Mouse (Mus musculus) midbrain, embryonic 16.5 days (tissue): ENCODE data around the gene Hspbap1. TPM values are rescaled to one million over a fixed set of nuclear protein-coding genes. Genes with fewer than 3 reads are reported as not detected.

ENCODE experiments used
- ATAC-seq: fragments of 200-750 bp; cut with Nextera tagmentation; 2 replicates; pipeline ENCODE4 v1.8.0; 2017; ENCODE audit warnings: moderate TSS enrichment
- H3K27ac ChIP-seq: fragments of 300-500 bp; sonication (generic); 2 replicates; pipeline ENCODE4 v1.5.1; 2014; ENCODE audit warnings: mild to moderate bottlenecking, low read length, mixed read lengths
- H3K27me3 ChIP-seq: fragments of 300-500 bp; sonication (generic); 2 replicates; pipeline ENCODE4 v1.6.1; 2014; ENCODE audit warnings: low read depth, low read length, mixed read lengths; ENCODE audit not compliant: control insufficient read depth, insufficient read depth
- H3K36me3 ChIP-seq: fragments of 300-500 bp; sonication (generic); 2 replicates; pipeline ENCODE4 v1.6.1; 2014; ENCODE audit warnings: mild to moderate bottlenecking, low read length, moderate library complexity, mixed read lengths; ENCODE audit not compliant: control insufficient read depth, insufficient read depth
- H3K4me1 ChIP-seq: fragments of 300-500 bp; sonication (generic); 2 replicates; pipeline ENCODE4 v1.6.1; 2014; ENCODE audit warnings: mild to moderate bottlenecking, low read length, mixed read lengths; ENCODE audit not compliant: control insufficient read depth, insufficient read depth
- H3K4me2 ChIP-seq: fragments of 300-500 bp; sonication (generic); 2 replicates; pipeline ENCODE4 v1.6.1; 2014; ENCODE audit warnings: mild to moderate bottlenecking, low read length, mixed read lengths
- H3K4me3 ChIP-seq: fragments of 300-500 bp; sonication (generic); 2 replicates; pipeline ENCODE4 v1.5.1; 2014; ENCODE audit warnings: low read depth, mild to moderate bottlenecking, low read length, moderate library complexity, mixed read lengths
- H3K9ac ChIP-seq: fragments of 300-500 bp; sonication (generic); 2 replicates; pipeline ENCODE4 v1.6.1; 2014; ENCODE audit warnings: low read depth, low read length, mixed read lengths
- H3K9me3 ChIP-seq: fragments of 300-500 bp; sonication (generic); replicated peaks from 2 replicates; pipeline ENCODE4 v1.6.1; 2014; ENCODE audit warnings: mild to moderate bottlenecking, low read length, mixed read lengths; ENCODE audit not compliant: control insufficient read depth, poor library complexity, severe bottlenecking
- WGBS: fragments of 180-500 bp; shearing (Covaris S2); extraction: QIAGEN DNeasy Blood & Tissue Kit; methylation state at CpG from one replicate; pipeline ENCODE4 v1.1.7; 2014; 5-methylcytosine and 5-hydroxymethylcytosine counted together
- polyA plus RNA-seq: library from polyadenylated mRNA; unstranded; fragments of >200 nt; fragmentation: Nextera tagmentation; extraction: Ambion mirVana; gene quantifications from 2 replicates; pipeline ENCODE4 v1.2.1, GENCODE M21; 2015

Gene Hspbap1
- polyA plus RNA-seq, 1 experiment from 2014 or later, result 16.1 TPM

GRCm38 (mm10) chr16:35768785-35769642 is 1.2 kb upstream of the Hspbap1 start, which contains the start of gene Dirc2:
Gene Dirc2 (minus strand): TSS chr16:35769356.
- peak within 1 kb of the TSS; percentile 96 for H3K9ac ChIP-seq
- peak within 1 kb of the TSS; percentile 71 for H3K27ac ChIP-seq
- peak within 1 kb of the TSS; percentile 91 for H3K4me3 ChIP-seq
- H3K9me3 ChIP-seq, result no peaks in the 10 kb centered on the region
- peak within 1 kb of the TSS; percentile 91 for H3K4me2 ChIP-seq
- WGBS, result under 1% methylated on average over 56 of the region's 78 CpGs
- ATAC-seq, result peak; percentile 86
- H3K36me3 ChIP-seq, result no peaks in the 10 kb centered on the region
- no peaks in the 10 kb centered on the region for H3K27me3 ChIP-seq
- peaks cover 23% of the 10 kb centered on the region for H3K4me1 ChIP-seq

DNA sequence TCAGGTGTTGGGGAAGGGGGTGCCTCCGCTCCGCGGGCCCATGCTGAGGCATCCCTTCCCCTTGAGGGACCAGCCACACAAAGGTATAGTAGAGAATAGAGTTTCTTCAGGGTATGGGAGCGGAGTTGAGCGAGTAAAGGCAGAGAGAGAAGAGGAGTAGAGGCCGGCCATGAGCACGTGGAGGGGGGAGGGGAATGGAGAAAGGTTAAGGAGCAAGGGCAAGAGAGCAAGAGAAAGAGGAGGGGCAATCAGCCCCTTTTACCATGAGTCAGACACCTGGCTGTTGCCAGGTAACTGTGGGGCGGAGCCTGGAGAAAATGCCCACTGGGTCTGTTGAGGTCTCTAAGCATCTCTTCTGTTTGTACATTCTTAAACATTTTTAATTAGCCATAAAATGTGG is 966 bp downstream of the Hspbap1 start:
- H3K27me3 ChIP-seq, result no peaks in the 10 kb centered on the region
- peaks cover 23% of the 10 kb centered on the region for H3K4me1 ChIP-seq
- H3K4me2 ChIP-seq, result peak overlapping the region; percentile 91
- no peak for ATAC-seq
- no peak overlapping the region for H3K27ac ChIP-seq
- H3K9ac ChIP-seq, result peak overlapping the region; percentile 74; the same call in 1 of the 2 replicates
- no peaks in the 10 kb centered on the region for H3K36me3 ChIP-seq
- H3K9me3 ChIP-seq, result no peaks in the 10 kb centered on the region
- WGBS, result 16% methylated on average over 8 of the region's 8 CpGs
- peak overlapping the region; percentile 91 for H3K4me3 ChIP-seq

DNA sequence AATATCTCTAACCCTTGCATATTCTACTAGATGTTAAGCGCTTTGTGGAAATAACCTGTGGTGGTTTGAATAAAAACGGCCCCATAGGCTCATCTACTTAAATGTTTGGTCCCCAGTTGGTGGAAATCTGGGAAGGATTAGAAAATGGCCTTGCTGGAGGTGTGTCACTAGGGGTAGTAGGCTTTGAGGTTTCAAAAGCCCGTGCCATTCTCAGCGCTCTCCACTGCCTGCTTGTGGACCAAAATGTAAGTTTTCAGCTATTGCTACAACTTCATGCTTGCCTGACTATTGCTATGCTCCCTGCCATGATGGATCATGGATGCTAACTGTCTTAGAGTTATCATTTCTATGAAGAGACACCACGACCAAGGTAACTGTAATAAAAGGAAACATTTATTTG is 1.4 kb downstream of the Hspbap1 start:
- Histone ChIP-seq H3K4me2 (no peak overlapping the region), H3K4me3 (no peak overlapping the region), H3K9me3 (no peaks in the 10 kb centered on the region), H3K9ac (no peak overlapping the region), H3K27ac (no peak overlapping the region), H3K27me3 (no peaks in the 10 kb centered on the region), H3K4me1 (peaks cover 20% of the 10 kb centered on the region), H3K36me3 (no peaks in the 10 kb centered on the region)
- WGBS, result 91% methylated on average over 5 of the region's 5 CpGs
- no peak for ATAC-seq

DNA sequence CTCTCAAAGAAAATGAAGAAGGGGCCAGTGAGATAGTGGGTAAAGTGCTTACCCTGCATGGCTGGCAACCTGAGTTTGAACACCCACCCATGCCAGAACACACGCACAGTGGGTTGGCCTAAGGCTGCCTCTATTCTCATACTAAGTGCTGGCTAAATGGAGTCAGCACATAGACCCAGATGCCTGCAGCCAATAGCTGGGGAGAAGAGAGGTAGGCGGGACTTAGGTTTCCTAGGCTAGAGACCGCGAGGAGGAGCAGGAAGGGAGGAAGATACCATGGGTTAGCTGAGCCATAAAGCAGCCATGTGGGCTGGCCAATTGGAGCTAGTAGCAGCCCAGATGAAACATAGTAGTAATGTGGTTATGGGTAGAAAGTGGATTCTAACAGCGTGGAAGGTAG is 2.4 kb downstream of the Hspbap1 start:
- H3K9me3 ChIP-seq, result no peaks in the 10 kb centered on the region
- H3K27me3 ChIP-seq, result no peaks in the 10 kb centered on the region
- H3K36me3 ChIP-seq, result no peaks in the 10 kb centered on the region
- H3K9ac ChIP-seq, result no peak overlapping the region
- no peak for ATAC-seq
- no peak overlapping the region for H3K4me3 ChIP-seq
- no peak overlapping the region for H3K27ac ChIP-seq
- no peak overlapping the region for H3K4me2 ChIP-seq
- H3K4me1 ChIP-seq, result peaks cover 18% of the 10 kb centered on the region
- 89% methylated on average over 5 of the region's 5 CpGs for WGBS

GRCm38 (mm10) chr16:35775835-35776234 is 5.7 kb downstream of the Hspbap1 start:
- 97% methylated on average over 1 of the region's 1 CpGs for WGBS
- no peaks in the 10 kb centered on the region for H3K36me3 ChIP-seq

DNA sequence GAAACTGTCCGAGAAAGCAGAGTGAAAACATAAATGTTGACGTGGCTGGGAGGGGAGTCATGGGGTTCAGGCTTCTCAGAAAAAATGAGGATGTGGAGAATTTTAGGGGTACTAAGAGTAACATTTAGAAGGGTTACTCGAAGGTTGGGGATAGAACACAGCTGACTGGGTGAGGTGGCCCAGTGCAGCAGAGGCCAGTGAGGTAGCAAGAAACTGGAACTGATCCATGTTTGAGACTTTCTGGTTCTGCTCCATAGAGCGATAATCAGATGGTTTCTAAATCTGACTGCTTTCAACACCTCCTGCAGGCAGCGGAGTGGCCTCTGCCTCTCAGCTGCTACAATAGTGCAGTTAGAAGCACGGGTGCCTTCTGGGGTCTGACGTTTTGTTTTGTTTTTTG is 6.6 kb downstream of the Hspbap1 start:
- no peak for ATAC-seq
- Histone ChIP-seq H3K27ac (no peak overlapping the region), H3K27me3 (no peaks in the 10 kb centered on the region), H3K4me2 (no peak overlapping the region), H3K9ac (no peak overlapping the region), H3K9me3 (no peaks in the 10 kb centered on the region), H3K36me3 (no peaks in the 10 kb centered on the region), H3K4me3 (no peak overlapping the region), H3K4me1 (no peaks in the 10 kb centered on the region; the same call in 1 of the 2 replicates)
- WGBS, result 92% methylated on average over 7 of the region's 7 CpGs

More at GRCm38 (mm10) chr16:35775835-35776234, 5.7 kb downstream of the Hspbap1 start:
- no peak overlapping the region for H3K9ac ChIP-seq
- H3K4me1 ChIP-seq, result peaks cover 9% of the 10 kb centered on the region
- no peaks in the 10 kb centered on the region for H3K27me3 ChIP-seq
- H3K27ac ChIP-seq, result no peak overlapping the region
- no peak overlapping the region for H3K4me2 ChIP-seq
- H3K9me3 ChIP-seq, result no peaks in the 10 kb centered on the region
- no peak overlapping the region for H3K4me3 ChIP-seq
- ATAC-seq, result no peak

DNA sequence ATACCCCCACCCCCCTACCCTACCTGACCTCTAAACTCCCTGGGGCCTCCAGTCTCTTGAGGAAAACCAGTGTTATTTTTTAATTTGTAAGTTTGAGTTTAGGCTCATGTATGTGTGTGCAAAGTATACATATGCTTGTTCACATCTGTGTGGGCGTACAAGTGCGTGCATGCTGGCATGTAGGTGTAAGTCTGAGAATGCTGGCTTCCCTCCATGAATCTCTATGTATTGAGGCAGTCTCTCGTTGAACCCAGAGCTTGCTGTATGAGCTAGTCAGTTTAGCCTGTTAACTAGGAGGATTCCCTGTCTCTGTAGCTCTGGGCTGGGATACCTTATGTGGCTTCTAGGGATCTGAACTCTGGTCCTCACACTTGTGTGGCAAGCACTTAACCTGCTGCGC is 7.6 kb downstream of the Hspbap1 start:
- Histone ChIP-seq H3K4me1 (no peaks in the 10 kb centered on the region), H3K9ac (no peak overlapping the region), H3K4me3 (no peak overlapping the region), H3K27ac (no peak overlapping the region), H3K27me3 (no peaks in the 10 kb centered on the region), H3K36me3 (no peaks in the 10 kb centered on the region), H3K9me3 (no peaks in the 10 kb centered on the region), H3K4me2 (no peak overlapping the region)
- 95% methylated on average over 4 of the region's 4 CpGs for WGBS
- no peak for ATAC-seq

- Histone ChIP-seq H3K27me3 (no peaks in the 10 kb centered on the region), H3K4me1 (no peaks in the 10 kb centered on the region), H3K9ac (no peak overlapping the region), H3K27ac (no peak overlapping the region), H3K4me3 (no peak overlapping the region), H3K4me2 (no peak overlapping the region), H3K9me3 (no peaks in the 10 kb centered on the region), H3K36me3 (no peaks in the 10 kb centered on the region)
- ATAC-seq, result no peak
- WGBS, result 76% methylated on average over 7 of the region's 7 CpGs
These were observed 9.5 kb downstream of the Hspbap1 start for GRCm38 (mm10) chr16:35779681-35780080.

GRCm38 (mm10) chr16:35781096-35781495 is 10.9 kb downstream of the Hspbap1 start:
- no peak overlapping the region for H3K4me2 ChIP-seq
- H3K4me3 ChIP-seq, result no peak overlapping the region
- H3K27ac ChIP-seq, result no peak overlapping the region
- no peaks in the 10 kb centered on the region for H3K36me3 ChIP-seq
- no peak overlapping the region for H3K9ac ChIP-seq
- ATAC-seq, result no peak
- no peaks in the 10 kb centered on the region for H3K27me3 ChIP-seq
- no peaks in the 10 kb centered on the region for H3K9me3 ChIP-seq
- 88% methylated on average over 9 of the region's 9 CpGs for WGBS
- no peaks in the 10 kb centered on the region for H3K4me1 ChIP-seq
